Mouse (Mus musculus) spleen, adult 2 months (tissue): Measurements from ENCODE around the gene Runx2.

Experiments
- CTCF ChIP-seq: fragments of 200-500 bp; IDR thresholded peaks from 2 replicates; pipeline ENCODE4 v1.5.1; 2011; ENCODE audit warnings: mild to moderate bottlenecking, inconsistent platforms; ENCODE audit not compliant: insufficient read depth, insufficient read length, insufficient replicate concordance; ENCODE audit errors: extremely low read depth
- POLR2A ChIP-seq: fragments of 200-500 bp; IDR thresholded peaks from 2 replicates; pipeline ENCODE4 v1.6.1; 2011; ENCODE audit warnings: low read depth, low read length, inconsistent platforms

DNA sequence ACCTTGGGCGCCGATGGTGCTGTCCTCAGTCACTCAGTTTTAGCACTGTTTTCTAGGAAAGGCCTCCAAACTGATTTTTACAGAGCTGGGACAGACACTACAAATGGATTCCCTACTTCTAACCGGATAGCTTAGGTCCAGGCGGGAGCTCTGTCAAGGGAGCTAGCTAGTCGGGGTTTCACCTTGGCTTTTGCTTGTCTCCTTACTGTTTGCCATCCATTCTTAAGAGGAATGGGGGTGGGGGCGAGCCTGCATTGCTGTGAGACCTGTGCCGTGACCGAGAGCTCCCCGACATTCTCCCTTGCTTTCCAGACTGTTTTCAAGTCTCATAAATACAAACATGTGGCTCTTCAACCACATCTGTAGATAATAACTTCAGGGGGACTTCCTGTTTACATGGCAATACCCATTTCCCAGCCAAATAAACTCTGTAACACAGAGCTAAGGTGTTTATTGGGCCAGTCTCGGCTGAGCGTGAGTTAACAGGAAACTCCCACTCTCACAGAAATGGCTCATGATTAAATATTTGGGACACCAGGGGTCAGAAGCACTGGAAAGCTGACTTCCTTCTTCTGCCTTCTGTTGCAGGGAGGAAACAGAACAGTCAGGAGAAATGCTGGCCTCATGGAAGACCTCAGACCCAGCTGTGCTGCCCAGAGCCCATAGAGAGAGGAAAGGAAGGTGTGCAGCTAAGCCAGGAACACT lies 213.1 kb downstream of the Runx2 start:
- TF ChIP-seq CTCF (no peak), POLR2A (no peak)
